Mouse (Mus musculus): ENCODE data around the gene Lsp1. TPM values are rescaled to one million over a fixed set of nuclear protein-coding genes. Genes with fewer than 3 reads are reported as not detected.

Lsp1 gene
- polyA plus RNA-seq, 2 experiments from 2014 or later: 1,098 to 1,582 TPM

DNA sequence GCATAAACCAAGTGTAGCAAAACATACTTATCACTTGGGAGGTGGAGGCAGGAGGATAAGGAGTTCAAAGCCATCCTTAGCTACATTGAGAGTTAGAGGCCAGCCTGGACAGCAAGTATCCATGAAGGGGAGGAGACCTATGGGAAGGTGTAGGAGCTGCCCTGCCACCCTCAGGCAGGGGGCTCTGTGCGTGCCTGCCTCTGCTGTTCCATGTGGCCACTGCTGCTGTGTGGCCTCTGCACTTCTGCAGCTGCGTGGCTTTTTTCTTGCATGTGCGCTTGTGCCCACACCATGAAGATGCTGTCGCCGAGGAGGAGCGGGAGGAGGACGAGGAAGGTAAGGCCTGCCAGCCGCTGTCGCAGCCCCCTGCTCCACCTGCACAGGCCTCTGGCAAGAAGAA is 46.8 kb downstream of the Lsp1 start:
- ATAC-seq: no peak

DNA sequence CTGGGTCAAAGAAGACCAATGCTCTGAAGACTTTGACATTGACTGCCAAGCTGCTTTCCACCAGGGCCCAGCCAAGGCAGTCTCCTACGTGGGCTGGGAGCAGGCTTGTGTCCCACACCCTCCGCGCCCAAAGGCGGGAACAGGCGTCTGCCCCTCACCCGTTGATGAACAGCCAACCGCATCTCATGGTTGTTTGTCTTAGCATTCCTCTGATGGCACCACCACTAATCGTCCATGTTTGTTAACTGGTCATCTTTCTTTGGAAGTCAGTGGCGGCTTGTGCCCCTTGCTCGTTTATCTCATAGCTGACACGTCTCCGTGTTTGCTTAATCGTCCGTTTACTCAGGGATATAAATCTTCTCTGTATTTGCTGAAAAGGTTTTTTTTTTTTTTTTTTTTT is 48.9 kb downstream of the Lsp1 start:
- ATAC-seq: no peak

DNA sequence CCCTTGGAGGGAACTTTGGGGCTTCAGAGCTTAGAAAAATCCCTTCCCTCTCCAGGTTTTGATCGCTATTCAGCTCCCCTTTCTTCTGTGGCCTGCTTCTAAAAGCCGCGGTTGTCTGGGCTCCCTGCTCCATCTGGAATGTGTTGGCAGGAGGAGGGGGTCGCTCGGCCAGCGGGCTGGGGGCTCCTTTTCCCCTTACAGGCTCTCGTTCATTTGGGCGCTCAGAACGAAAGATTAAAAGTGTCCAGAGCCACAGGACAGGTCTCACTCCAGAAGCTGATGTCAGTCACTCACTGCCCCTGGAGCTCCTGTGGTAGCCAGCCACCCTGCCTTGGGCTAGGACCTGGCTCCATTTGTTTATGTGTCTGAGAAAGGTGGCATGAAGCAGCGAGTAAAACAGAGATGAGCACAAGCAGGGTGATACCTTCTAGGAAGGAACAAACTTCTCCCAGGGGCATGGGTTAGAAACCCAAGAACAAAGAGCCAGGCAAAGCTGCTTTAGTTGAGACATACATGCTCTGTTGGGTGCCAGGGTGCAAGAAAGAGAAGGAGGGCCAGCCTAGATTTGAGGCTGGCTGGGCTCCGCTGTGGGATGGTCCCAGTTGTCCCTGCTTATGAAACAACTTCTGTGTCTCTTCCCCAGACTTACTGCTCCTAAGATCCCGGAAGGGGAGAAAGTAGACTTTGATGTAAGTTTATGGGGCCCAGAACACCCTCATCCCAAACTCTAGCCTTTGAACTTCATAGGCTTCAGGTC is 49.6 kb downstream of the Lsp1 start:
- no peak for ATAC-seq

DNA sequence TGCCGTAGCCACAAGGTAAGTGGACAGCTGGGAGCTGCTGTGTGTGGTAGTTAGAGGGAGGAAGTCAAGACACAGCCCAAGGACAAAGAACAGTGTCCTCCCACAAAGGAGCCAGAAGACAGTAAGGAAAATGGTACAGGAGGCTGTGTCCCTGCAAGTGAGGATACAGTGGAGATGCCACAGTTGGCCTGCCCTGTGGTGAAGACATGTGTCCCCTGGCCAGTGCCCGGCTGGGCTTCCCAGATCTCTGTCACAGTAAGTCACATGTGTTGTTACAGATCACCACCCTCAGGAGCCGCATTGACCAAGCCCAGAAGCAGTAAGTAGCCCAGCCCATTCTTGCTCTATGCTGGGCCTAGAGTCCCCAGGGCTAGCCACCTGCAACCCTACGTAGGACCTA is 53.4 kb downstream of the Lsp1 start:
- ATAC-seq: no peak

DNA sequence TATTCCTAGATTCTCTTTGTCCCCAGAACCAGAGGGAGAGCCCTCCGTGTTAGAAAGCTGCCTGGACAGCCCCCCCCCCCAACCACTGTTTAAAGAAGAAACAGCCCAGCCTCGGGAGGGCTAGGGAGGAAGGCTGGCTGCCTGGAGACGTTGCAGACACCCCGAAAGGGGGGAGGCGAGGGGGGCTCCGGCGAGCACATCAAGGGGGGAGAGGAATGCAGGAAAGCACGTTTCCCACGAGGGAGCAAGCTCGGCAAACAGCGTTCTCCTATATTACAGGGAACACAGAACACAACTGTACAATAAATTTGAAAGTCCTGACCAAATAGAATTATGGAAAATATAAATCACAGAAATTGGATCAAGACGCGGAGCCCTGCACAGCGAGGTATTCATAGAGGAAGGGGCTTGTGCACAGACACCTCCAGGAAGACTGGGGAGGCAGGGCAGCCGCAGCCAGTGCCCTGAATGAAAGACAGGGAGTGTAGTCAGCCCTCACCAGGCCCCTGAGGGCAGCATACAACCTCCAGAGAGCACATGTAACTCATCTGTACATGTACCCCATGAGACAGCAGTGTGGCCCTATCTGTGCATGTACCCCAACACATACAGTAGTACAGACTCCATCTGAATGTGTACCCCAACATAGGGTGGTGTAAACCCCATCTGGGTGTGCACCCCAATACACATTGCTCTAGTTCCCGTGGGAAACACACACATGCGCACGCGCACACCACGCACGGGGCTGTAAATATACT is 55.8 kb downstream of the Lsp1 start:
- no peak for ATAC-seq

DNA sequence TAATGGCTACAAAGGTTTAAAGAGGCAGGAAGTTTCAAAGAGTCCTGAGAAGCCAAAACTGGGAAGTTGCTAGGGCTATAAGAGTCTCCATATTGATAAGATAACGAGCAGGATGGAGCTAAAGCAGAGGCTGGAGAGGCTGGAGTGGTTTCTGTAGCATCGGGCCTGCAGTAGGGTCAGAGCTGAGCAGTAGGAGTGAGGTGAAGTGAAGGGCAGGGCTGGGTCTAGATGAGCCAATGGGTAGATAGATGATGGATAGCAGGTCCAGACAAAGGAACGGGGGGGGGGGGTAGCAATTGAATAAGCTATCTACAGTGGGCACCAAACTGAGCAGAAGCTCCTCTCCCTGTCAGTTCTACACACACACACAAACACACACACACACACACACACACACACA is 56.9 kb downstream of the Lsp1 start:
- no peak for ATAC-seq

DNA sequence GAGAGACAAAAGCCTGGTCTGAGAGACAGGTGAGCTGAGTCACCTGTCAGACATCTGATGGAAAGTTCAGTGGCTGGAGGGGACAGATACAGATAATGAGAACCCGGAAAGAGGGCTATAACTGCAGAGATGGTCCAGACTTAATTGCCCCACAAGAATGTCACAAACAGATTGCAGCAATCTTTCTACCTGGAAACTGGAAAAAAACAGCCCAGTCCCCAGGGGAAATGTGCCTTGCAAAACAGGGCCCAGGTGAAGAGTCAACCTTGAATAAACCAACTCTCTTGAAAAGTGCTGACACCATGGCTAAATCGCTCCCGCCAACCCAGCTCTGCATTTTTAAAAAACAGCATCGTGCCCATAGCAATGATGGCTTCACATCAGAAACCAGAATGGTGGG is 59.7 kb downstream of the Lsp1 start:
- ATAC-seq: no peak

DNA sequence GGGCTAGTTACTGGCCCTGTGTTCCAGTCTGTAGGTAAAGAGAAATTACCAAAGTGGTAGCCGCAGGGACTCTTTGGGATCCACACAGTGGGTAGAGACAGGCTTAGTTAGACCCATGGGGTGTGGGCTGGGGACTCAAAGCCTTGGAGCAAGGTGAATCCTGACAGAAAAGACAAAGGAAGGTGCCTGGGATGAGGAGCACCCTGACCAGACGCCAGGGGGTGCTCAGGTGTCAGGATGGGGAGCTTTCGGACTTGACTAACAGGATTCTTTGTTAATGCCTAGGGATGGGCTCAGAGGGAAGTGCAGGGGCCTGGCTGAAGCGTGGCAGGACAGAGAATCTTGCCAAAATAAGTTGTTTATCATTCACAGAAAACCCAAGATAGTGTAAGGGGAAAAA is 61.7 kb downstream of the Lsp1 start:
- no peak for ATAC-seq

DNA sequence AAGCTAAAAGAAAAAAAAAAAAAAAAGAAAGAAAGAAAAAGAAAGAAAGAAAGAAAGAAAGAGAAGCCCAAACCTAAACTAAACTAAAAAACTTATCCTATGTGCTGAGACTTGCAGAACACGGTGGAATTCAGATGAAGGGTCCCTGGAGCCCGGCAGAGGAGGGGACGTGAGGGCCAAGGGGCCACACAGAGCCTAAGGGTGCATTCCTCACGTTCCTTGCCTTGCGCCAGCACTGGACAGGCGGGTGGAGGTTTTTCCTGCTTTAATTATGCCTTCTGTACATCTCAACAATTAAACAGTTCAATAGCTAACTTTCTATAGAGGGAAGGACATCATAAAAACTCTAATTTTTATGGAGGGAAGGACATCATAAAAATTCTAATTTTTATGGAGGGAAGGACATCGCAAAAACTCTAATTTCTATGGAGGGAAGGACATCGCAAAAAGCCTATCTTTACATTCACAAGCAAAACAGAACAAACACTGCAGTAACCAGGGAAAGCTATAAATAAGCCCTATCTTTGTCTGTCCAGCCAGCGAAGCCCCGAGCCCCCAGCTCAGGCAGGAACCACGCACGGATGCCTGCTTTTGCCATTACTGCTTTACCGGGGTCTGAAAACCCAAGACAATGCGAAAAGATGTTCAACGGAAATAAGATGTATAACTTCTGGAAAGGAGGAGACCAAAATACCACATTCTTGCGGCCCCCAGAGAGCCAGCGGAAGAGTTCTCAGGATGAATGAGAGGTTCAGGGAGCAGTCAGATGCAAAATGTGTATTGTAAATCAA is 62.8 kb downstream of the Lsp1 start:
- no peak for ATAC-seq

DNA sequence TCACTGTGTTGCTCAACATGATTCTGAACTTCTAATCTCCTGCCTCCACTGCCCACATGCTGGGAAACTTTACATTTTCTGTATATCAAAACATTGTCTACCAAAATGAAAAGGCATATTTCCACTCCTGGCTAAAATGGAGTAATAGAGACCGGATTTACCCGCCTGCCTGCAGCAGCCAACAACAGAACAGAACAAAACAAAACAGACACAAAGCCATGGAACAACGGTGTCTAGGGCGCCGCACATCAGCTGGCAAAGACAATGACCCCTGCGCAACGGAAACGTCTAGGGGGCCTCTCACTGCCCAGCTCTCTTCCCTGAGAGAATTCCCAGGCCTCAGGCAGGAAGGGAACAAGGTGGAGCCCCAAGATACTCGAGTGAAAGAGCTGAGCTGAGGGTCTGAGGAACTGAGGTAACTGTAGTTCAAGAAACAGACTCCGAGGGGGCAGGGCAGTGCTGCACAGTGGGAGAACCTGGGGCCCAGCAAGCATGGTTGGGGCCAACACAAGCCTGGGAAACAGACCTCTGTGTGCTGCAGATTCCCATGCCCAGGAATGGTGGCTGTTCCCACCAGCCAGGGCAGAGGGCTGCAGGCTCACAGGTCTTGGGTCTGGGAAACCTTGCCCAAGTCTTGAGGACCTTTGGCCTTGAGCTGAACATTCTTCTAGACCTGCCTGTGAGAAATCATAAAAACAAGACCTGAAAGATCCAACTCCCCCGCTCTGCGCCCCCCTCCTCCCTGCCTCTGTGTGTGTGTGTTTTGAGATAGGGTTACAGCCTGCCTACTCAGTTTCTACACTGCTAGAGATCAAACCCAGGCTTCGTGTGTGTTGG is 65.0 kb downstream of the Lsp1 start:
- ATAC-seq: no peak

DNA sequence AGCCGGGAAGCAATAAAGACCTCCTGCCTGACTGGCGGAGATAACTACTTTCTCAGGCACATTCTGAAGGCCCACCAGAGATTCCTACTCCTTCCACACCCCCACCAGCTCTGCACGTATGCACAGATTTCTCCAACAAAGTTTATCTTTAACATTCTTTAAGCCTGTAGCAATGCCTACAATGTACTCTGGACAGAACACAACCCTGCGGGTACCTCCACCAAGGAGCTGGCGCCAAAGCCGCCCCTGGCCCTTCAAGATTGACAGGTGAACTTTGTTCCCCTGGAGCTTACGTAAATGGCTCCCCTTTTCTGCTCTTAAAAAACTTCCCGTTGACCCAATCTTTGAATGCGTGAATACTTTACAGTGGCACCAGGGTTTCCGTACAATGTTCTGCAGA is 68.7 kb downstream of the Lsp1 start:
- ATAC-seq: no peak

DNA sequence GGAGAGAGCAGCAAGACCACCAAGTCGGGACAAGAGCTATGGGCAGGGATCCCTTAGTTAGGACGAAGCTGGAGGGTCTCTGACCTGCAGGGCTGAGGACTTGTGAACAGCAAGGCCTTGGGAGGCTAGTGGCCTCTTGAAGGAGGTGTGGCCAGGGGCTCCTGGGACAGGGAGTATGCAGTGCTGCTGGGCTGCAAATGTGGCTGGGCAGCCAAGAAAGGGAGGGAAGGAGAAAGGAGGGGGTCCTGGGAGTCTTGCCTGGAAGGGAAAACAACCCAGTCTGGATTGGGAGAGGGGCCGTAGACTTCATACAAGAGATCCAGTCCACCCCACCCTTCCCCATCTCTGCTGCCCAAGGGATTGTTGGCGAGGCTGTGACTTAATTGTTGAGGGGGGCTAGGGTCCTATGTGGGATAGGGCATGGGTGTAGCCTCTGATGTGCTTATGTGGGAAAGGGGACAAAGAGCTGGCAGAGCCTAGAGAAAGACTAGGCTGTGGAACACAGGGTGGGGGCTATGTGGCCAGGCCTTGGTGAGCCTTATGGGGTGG is 71.4 kb downstream of the Lsp1 start:
- no peak for ATAC-seq

DNA sequence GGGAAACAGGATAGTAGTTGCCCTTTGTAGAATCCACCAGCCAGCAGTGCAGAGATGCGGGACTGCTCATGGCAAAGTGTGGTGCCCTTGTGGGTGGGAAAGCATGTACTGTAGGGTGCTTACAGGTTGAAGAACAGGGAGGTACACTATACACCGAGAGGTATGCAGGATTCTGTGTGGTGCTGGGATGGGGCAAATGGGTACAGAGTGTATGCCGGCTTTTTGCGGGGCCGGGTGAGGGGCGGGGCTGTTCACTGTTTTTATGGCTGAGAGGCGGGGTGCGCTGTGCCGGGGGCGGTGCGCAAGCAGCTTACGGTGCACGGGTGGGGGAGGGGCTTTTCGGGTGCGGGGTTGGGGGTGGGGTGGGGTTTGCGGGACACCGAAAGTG is 72.1 kb downstream of the Lsp1 start, which contains the start of gene Mrpl23:
Gene Mrpl23 (plus strand): TSS at position 16 of the 388 bp plus-strand sequence.
- ATAC-seq: peak; percentile 35

DNA sequence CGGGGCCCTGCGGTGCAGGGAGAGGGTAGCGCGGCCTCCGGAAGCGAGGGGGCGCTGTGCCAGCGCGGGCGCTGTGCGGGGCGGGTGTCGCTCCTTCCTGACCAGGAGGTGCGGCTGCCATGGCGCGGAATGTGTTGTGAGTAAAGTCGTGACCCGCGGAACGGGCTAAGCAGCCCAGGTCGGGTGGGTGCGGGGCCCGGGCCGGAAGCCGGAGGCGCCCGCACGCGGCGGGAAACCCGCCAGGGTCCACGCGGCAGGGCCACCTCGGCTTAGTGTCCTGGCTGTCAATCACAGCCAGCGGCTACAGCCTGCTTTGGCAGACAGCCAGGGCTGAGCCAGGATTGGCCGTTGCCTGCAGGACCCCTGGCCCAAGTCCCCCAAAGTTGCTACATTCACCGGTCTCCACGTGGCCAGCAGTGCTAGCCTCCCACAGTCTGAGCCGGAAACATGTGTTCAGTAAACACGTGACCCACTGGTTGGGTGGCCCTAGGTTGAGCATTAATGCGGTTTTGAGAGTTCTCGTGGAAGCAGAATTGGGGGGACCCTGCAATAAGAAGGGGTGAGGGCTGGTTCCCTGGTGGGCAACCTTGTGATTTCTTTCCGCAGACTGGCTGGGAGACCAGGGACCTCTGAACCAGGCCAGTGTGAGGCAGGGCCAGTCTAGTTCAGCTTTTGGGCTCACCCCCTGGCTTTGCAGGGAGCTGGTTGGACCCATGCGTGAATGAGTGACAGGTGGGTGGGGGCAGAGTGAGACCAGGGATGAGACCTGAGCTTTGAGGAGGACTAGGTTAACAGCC is 72.6 kb downstream of the Lsp1 start:
- peak; percentile 84 for ATAC-seq

DNA sequence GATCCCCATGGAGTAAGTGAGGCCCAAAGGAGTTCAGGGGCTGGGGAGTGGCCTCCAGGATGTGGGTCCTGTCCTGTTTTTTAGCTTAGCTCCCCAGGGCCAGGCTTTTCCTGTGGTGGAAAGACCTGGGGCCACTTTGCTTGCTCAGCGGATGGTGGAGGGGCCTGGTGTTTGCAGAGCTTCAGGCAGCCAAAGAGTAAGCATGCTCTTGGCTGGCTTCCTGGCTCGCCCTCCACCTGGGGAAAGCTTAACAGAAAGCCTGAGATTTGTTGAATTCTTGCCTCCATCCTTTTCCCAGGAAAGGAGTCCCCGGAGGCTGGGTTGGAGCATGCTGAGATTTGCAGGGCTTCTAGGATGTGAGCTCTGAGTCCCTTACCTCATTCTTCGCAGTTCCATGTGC is 74.5 kb downstream of the Lsp1 start:
- no peak for ATAC-seq

DNA sequence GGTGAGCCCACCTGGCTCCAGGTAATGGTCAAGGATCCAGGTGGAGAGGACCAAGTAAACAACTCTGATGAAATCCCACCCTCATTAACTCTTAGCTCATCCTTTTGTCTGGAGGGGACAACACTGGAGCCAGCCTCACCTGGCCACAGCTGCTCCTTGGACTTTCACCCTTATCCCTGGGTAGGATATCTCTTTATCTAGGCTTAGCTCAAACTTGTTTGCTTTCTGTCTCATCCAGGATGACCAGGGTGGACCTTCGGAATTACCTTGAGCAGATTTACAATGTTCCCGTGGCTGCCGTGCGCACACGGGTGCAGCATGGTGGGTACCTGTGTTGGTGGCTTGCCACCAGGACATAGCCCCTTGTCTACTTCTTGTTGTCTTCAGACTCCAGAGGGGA is 75.2 kb downstream of the Lsp1 start:
- no peak for ATAC-seq

DNA sequence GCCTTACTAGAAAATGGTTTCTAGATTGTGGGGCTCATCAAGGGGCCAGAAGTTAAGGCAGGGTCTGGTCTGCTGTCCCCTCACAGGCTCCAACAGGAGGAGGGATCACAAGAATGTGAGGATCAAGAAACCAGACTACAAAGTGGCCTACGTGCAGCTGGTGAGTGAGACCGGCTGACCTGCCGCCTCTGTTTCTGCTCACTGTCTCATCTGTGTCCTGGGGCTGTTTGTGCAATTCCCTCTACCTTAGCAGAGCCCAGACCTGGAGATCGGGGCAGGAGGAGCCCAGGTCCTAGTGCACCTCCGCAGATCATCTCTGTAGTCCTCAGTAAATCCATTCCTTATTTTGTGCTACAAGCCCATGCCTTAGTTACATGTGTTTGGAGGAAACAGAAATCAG is 76.6 kb downstream of the Lsp1 start:
- ATAC-seq: no peak

DNA sequence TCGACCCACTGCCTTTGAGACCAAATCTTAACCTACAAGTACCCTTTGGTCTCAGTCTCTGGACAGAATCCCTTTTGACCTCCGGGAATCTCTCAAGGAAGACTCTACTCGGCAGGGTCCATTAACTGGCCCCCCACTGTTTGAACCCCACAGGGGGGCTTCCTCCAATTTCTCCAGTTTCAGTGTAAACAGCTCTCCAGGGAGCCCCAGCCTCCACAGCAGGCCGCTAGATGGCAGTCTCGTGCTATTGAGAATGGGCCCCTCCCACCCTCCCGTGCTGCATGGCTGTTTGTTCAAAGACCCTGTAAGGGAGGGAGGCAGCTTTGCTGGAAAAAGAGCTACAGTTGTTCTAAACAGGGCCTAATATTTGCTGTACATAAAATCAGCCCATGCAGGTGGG is 77.3 kb downstream of the Lsp1 start:
- no peak for ATAC-seq

DNA sequence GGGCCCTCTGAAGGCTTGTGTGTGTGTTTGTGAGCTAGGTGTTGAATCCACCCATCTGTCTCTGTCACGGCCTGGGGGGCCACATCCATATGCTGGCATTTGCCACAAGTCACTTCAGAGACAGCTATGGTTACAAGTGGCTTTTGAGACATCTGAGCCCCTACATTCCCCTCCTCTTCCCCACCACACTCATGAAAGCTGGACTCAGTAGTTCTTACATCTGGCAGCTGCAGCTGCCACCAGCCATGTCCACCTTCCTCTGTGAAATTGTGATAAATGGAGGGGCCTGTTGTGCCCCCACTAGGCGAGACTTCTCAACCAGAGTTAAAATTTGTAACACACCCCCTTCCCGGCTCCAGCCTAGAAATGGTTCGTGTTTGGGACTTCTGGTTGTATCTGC is 77.7 kb downstream of the Lsp1 start:
- no peak for ATAC-seq

DNA sequence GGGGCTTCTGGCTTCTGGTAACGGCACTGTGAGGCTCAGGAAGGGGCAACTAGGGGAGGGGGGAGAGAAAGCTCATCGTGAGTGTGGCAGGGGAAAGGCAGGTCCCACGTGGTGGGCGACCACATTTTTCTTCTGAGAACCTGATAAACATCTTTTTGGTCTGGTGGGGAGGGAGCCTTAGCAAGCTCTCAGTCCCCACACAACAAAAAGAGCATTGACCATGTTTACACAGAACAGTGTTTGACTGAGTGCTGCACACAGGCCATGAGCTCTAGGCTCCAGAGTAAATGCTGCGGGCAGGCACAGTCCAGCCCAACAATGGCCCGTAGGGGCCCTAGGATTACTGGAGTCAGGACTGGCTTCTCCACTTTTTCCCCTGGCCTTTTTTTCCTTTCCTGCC is 78.2 kb downstream of the Lsp1 start:
- ATAC-seq: no peak

DNA sequence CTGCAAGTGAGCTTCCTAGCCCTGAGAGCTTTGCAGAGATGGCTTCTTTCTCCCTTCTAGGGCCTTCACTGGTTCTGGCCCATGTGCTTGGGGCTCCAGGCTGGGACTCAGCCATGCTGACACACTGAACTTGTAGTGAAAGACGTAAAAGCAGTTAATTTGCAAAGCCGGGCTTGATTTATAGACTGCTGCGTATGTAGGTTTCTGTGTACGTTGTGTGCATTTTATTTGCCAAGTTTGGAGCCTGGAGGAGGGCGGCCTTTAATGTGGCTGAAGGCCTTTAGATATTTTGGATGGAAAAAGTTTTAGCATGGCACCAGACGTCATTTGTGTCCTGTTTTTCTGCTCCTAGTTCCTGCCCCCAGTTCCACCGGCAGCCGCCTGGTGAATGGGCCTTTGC is 79.2 kb downstream of the Lsp1 start:
- no peak for ATAC-seq

All from CD4-positive, CD25-positive, alpha-beta regulatory T cell, adult 4 months (primary cell).